Mouse (Mus musculus) heart, embryonic 15.5 days (tissue): ENCODE measurements around the gene Foxr2. TPM values are rescaled to one million over a fixed set of nuclear protein-coding genes. Genes with fewer than 3 reads are reported as not detected.

ENCODE experiments used
- ATAC-seq: fragments of 200-750 bp; cut with Nextera tagmentation; replicated peaks from 2 replicates; pipeline ENCODE4 v1.8.0; 2017; ENCODE audit warnings: low read depth, moderate TSS enrichment; ENCODE audit not compliant: insufficient number of reproducible peaks, insufficient read depth, low FRiP score
- H3K27ac ChIP-seq: fragments of 300-500 bp; sonication (generic); 2 replicates; pipeline ENCODE4 v1.5.1; 2015; ENCODE audit warnings: mild to moderate bottlenecking, inconsistent platforms
- H3K27me3 ChIP-seq: fragments of 300-500 bp; sonication (generic); 2 replicates; pipeline ENCODE4 v1.6.1; 2015; ENCODE audit warnings: inconsistent platforms
- H3K36me3 ChIP-seq: fragments of 300-500 bp; sonication (generic); 2 replicates; pipeline ENCODE4 v1.6.1; 2015; ENCODE audit warnings: mild to moderate bottlenecking, inconsistent platforms
- H3K4me1 ChIP-seq: fragments of 300-500 bp; sonication (generic); replicated peaks from 2 replicates; pipeline ENCODE4 v1.6.1; 2015; ENCODE audit warnings: inconsistent platforms
- H3K4me2 ChIP-seq: fragments of 300-500 bp; sonication (generic); 2 replicates; pipeline ENCODE4 v1.6.1; 2015; ENCODE audit warnings: inconsistent platforms, mild to moderate bottlenecking, moderate library complexity
- H3K4me3 ChIP-seq: fragments of 300-500 bp; sonication (generic); 2 replicates; pipeline ENCODE4 v1.5.1; 2015; ENCODE audit warnings: mild to moderate bottlenecking, inconsistent platforms
- H3K9ac ChIP-seq: fragments of 300-500 bp; sonication (generic); 2 replicates; pipeline ENCODE4 v1.6.1; 2015; ENCODE audit warnings: mild to moderate bottlenecking, inconsistent platforms
- H3K9me3 ChIP-seq: fragments of 300-500 bp; sonication (generic); replicated peaks from 2 replicates; pipeline ENCODE4 v1.6.1; 2016; ENCODE audit warnings: inconsistent platforms
- WGBS: fragments of 180-500 bp; shearing (Covaris S2); methylation state at CpG from one replicate; pipeline ENCODE4 v1.1.7; 2015; ENCODE audit warnings: mixed read lengths; 5-methylcytosine and 5-hydroxymethylcytosine counted together
- polyA plus RNA-seq: library from polyadenylated mRNA; unstranded; fragments of >200 nt; fragmentation: Nextera tagmentation; extraction: Ambion mirVana; gene quantifications from 2 replicates; pipeline ENCODE4 v1.2.1, GENCODE M21; 2015

Gene Foxr2
- polyA plus RNA-seq: not detected in 2 replicates

DNA sequence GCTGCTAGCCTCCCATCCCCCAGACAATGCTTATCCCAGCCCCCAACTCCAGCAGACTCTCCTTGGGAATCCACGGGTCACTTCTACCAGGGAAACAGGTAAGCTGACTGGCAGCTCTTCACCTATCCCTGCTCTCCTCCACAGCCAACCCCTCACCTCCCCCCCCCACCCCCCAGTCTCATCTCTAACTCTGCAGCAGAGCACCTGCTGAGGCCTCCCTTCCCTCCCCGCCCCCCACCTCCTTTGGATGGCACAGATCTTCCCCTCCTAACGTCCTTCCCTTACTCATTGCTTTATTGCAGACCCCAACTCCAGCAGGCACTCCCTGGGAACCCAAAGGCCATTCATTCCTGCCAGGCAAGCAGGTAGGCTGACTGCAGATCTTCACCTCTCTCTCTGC, at the start of gene Foxr2:
Foxr2 (plus strand) TSS at position 301 of the 400 bp plus-strand sequence.
- Histone ChIP-seq H3K9ac (no peak within 1 kb of the TSS), H3K27ac (no peak within 1 kb of the TSS), H3K4me1 (no peaks in the 10 kb centered on the region), H3K9me3 (no peaks in the 10 kb centered on the region), H3K4me3 (no peak within 1 kb of the TSS), H3K4me2 (no peak within 1 kb of the TSS), H3K36me3 (no peaks in the 10 kb centered on the region), H3K27me3 (no peaks in the 10 kb centered on the region; the same call in 1 of the 2 replicates)
- no peak for ATAC-seq
- 9% methylated on average over 3 of the region's 3 CpGs for WGBS

DNA sequence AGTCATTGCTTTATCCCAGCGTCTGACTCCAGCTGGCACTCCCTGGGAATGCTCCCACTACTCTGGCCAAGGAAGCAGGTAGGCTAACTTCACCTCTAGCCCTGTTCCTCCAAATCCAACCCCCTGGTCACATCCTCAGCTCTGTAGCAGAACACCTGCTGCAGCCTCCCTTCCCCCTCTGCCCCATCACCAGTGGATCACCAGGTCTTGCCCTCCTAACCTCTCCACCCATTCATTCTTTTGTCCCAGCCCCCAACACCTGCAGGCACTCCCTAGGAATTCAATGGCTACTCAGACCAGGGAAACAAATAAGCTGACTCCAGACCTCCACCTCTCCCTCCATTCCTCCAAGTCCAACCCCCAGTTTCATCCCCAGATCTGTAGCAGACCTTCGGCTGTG, 427 bp downstream of the Foxr2 start:
- Histone ChIP-seq H3K27me3 (no peaks in the 10 kb centered on the region; the same call in 1 of the 2 replicates), H3K9ac (no peak overlapping the region), H3K4me1 (no peaks in the 10 kb centered on the region), H3K9me3 (no peaks in the 10 kb centered on the region), H3K36me3 (no peaks in the 10 kb centered on the region), H3K27ac (no peak overlapping the region), H3K4me3 (no peak overlapping the region), H3K4me2 (no peak overlapping the region)
- ATAC-seq: no peak
- 26% methylated on average over 2 of the region's 2 CpGs for WGBS

DNA sequence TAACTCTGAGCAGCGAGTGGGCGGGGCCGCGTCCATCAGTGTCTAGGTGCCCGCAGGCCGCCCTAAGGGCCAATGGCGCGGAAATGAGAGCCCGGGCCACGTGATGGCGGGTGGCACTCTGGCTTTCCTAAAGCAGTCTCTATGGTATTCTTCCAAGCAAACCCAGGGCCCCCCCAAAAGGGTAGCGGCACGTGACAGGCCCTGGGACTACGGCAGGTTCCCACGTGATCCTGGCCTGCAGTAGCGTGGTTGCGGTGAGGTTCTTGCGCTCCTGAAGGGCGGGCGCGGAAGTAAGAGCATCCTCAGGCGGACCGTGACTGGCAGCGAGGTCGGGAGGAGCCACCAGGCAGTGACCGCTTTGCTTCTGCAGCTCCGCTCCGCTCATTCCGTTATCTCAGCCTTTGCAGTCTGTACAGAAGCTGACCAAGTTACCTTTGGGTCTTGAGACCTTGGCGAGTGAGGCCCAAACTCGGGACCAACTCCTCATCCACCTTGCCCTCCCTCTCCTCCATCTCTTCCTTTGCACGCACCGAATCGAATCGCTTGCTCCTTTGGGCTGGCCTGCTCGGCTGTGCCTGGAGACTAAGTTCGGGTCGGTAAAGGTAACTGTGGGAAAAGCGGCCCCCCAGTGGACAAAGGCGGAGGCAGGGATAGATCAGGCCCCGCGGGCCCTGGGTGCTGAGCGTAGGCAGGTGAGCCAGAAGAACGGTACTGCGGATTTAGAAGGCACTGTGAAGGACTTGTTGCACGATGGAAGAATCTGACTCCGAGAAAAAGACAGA, 21.3 kb downstream of the Foxr2 start, which contains the start of gene Rragb:
Rragb (plus strand) TSS at position 248 of the 782 bp plus-strand sequence.
- peak; percentile 91 for ATAC-seq
- no peaks in the 10 kb centered on the region for H3K27me3 ChIP-seq
- 16% methylated on average over 47 of the region's 47 CpGs for WGBS
- H3K27ac ChIP-seq: 0 out of 2 replicates have a peak within 1 kb of the TSS, but pooled peaks have one; percentile 40
- H3K4me1 ChIP-seq: no peaks in the 10 kb centered on the region
- H3K4me3 ChIP-seq: peak within 1 kb of the TSS; percentile 58
- H3K9ac ChIP-seq: peak within 1 kb of the TSS; percentile 43; the same call in 1 of the 2 replicates
- no peaks in the 10 kb centered on the region for H3K9me3 ChIP-seq
- H3K4me2 ChIP-seq: peak within 1 kb of the TSS; percentile 70
- no peaks in the 10 kb centered on the region for H3K36me3 ChIP-seq

DNA sequence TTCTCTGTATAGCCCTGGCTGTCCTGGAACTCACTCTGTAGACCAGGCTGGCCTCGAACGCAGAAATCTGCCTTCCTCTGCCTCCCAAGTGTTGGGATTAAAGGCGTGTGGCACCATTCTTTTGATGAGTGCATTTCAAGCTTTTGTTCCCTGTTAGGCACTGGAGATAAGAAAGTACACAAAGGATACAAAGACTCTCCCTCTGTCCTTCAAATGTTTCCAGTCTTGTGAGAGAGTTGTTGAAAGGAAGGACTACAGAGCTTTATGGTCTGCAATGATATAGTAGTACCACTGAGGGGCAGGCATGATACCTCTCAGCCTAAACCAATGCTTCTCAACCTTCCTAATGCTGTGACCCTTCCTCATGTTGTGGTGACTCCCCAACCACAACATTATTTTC, 24.1 kb downstream of the Foxr2 start:
- Histone ChIP-seq H3K4me2 (no peak overlapping the region), H3K27ac (no peak overlapping the region), H3K36me3 (no peaks in the 10 kb centered on the region), H3K4me1 (no peaks in the 10 kb centered on the region), H3K27me3 (no peaks in the 10 kb centered on the region), H3K9me3 (no peaks in the 10 kb centered on the region), H3K4me3 (no peak overlapping the region), H3K9ac (no peak overlapping the region)
- no peak for ATAC-seq
- WGBS: 59% methylated on average over 3 of the region's 3 CpGs

DNA sequence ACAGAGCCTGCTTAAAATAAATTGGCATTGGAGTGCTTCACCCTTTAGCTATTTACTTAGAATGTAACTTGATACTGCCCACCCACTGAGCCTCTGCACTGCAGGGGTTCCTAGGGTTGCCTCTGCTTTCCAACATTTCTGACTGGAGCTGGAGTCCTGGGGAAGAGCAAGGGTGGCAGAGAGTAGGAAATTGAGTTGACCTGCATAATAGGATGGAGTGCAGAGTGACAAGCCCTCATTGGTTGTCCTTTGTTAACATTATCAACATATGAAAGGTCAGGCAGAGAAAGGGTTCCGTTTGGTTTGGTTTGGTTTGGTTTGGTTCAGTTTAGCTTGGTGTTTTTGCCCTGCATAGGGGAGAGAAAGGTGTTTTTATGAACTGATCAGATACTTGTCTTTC, 33.2 kb downstream of the Foxr2 start:
- no peak for ATAC-seq
- 41% methylated on average over 1 of the region's 1 CpGs for WGBS
- no peaks in the 10 kb centered on the region for H3K9me3 ChIP-seq
- H3K4me2 ChIP-seq: no peak overlapping the region
- H3K4me3 ChIP-seq: no peak overlapping the region
- H3K27ac ChIP-seq: no peak overlapping the region
- no peaks in the 10 kb centered on the region for H3K4me1 ChIP-seq
- no peaks in the 10 kb centered on the region for H3K27me3 ChIP-seq
- no peak overlapping the region for H3K9ac ChIP-seq
- no peaks in the 10 kb centered on the region for H3K36me3 ChIP-seq

DNA sequence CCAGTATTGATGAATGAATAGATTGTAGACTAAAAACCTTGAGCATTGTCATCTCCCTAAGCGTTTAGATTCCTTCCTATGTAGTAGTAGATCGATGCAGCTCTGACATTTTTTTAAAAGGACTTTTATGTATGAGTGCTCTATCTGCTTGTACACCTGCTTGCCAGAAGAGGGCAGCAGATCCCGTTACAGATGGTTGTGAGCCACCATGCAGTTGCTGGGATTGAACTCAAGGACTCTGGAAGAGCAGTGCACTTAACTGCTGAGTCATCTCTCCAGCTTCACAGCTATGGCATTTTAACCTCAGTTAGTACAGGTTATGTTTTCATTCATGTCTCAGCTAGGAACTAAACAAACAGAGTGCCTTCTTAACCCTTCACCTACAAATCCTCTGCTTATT, 36.7 kb downstream of the Foxr2 start:
- ATAC-seq: no peak
- 46% methylated on average over 3 of the region's 3 CpGs for WGBS
- H3K9ac ChIP-seq: no peak overlapping the region
- no peaks in the 10 kb centered on the region for H3K9me3 ChIP-seq
- H3K4me1 ChIP-seq: no peaks in the 10 kb centered on the region
- no peak overlapping the region for H3K4me2 ChIP-seq
- H3K36me3 ChIP-seq: no peaks in the 10 kb centered on the region
- no peak overlapping the region for H3K4me3 ChIP-seq
- no peak overlapping the region for H3K27ac ChIP-seq
- no peaks in the 10 kb centered on the region for H3K27me3 ChIP-seq

DNA sequence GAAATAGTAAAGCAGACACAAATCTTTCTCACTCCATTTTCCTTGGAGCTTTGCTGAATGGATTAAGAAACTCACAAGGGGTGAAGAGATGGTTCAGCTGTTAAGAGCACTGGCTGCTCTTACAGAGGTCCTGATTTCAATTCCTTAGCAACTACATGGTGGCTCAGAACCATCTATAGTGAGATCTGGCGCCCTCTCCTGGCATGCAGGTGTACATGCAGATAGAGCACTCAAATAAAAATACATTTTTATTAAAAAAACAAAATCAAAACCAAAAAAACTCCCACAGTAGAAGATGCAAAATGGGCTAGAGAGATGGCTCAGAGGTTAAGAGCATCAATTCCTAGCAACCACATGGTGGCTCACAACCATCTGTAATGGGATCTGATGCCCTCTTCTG, 56.2 kb downstream of the Foxr2 start:
- Histone ChIP-seq H3K36me3 (no peaks in the 10 kb centered on the region), H3K9ac (no peak overlapping the region), H3K4me3 (no peak overlapping the region), H3K27me3 (no peaks in the 10 kb centered on the region), H3K9me3 (no peaks in the 10 kb centered on the region), H3K4me1 (no peaks in the 10 kb centered on the region), H3K4me2 (no peak overlapping the region), H3K27ac (no peak overlapping the region)
- ATAC-seq: no peak
- WGBS: 0% methylated on average over 1 of the region's 1 CpGs

DNA sequence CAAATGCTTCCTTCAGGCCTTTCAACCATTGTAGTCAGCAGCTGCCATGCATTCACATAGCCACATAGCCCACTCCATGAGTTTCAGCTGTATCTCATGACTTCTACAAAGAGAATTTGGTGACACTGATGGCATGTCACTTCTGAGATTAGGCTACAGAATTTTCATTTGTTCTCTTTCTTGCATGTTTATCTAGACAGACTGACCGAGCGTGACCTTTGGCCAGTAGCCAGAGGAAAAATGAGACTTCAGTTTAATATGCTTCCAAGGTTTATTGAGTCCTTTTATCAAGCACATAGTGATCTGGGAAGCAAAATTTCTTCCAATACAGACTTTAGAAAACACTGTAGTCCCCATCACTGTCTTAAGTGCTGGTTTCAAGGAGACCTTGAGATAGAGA, 63.6 kb downstream of the Foxr2 start:
- no peaks in the 10 kb centered on the region for H3K27me3 ChIP-seq
- H3K36me3 ChIP-seq: no peaks in the 10 kb centered on the region
- no peaks in the 10 kb centered on the region for H3K4me1 ChIP-seq
- no peak for ATAC-seq
- H3K9ac ChIP-seq: no peak overlapping the region
- 48% methylated on average over 2 of the region's 2 CpGs for WGBS
- H3K27ac ChIP-seq: no peak overlapping the region
- no peak overlapping the region for H3K4me2 ChIP-seq
- no peaks in the 10 kb centered on the region for H3K9me3 ChIP-seq
- no peak overlapping the region for H3K4me3 ChIP-seq

Other genes starting within 250 kb of the Foxr2 start
- 0.39 and 0.66 TPM in 2 replicates for gene Usp51, start 112.3 kb upstream of the Foxr2 start, polyA plus RNA-seq
- gene Mageh1, start 81.2 kb upstream of the Foxr2 start, polyA plus RNA-seq: 28.0 and 29.3 TPM in 2 replicates
- gene Rragb, start 21.2 kb downstream of the Foxr2 start, polyA plus RNA-seq: 1.1 and 1.6 TPM in 2 replicates
- gene Klf8, start 118.7 kb downstream of the Foxr2 start, polyA plus RNA-seq: 0.62 and 0.67 TPM in 2 replicates